In genomic region chr15:98886667-98887387, GRCm38 (mm10) we compare ENCODE assay signal across 21 mouse cellular contexts. TPM values are rescaled to one million over a fixed set of nuclear protein-coding genes. Genes with fewer than 3 reads are reported as not detected.
DNase-seq lines count a peak whose midpoint lies in the region; ATAC-seq and TF ChIP-seq lines count a peak whose summit lies in the region.
"Had no signal": no experiment of that assay in that cellular context is flagged by ENCODE, and none has a peak within 500 bp of the region (broad histone marks: within the 10 kb centered on the region; RNA-seq: fewer than 3 reads in every experiment).

No protein-coding gene starts in this region.

- TF ChIP-seq CTCF in kidney, adult 2 months (conservative IDR thresholded peaks at IDR 0.05; ENCODE audit: insufficient read depth, insufficient read length, low read depth, low read length): no peak

- no peak overlapping the region for H3K9ac ChIP-seq in embryonic facial prominence, embryonic 12.5 days
- no peak overlapping the region for H3K9ac ChIP-seq in limb, embryonic 13.5 days
- H3K9ac ChIP-seq in limb, embryonic 15.5 days: no peak overlapping the region
- no peak overlapping the region for H3K9ac ChIP-seq in kidney, embryonic 14.5 days (ENCODE audit: low read depth, low read length)
- H3K9ac ChIP-seq: embryonic facial prominence, embryonic 13.5 days; forebrain, postnatal 0 days; heart, embryonic 13.5 days; hindbrain, embryonic 12.5 days; hindbrain, embryonic 15.5 days had no signal

- H3K4me1 ChIP-seq in embryonic facial prominence, embryonic 12.5 days: peaks cover 5% of the 10 kb centered on the region; the same call in 1 of the 2 replicates
- H3K4me1 ChIP-seq in embryonic facial prominence, embryonic 10.5 days: peaks cover 12% of the 10 kb centered on the region
- peaks cover 3% of the 10 kb centered on the region; the same call in 1 of the 2 replicates for H3K4me1 ChIP-seq in limb, embryonic 13.5 days
- peaks cover 15% of the 10 kb centered on the region for H3K4me1 ChIP-seq in limb, embryonic 10.5 days
- H3K4me1 ChIP-seq in limb, embryonic 15.5 days: peaks cover 4% of the 10 kb centered on the region
- H3K4me1 ChIP-seq in kidney, adult 2 months (ENCODE audit: control insufficient read depth, insufficient read depth, low read length): no peaks in the 10 kb centered on the region; the same call in 1 of the 2 replicates
- peaks cover under 1% of the 10 kb centered on the region; the same call in 1 of the 2 replicates for H3K4me1 ChIP-seq in kidney, embryonic 14.5 days (ENCODE audit: control insufficient read depth, insufficient read depth, low read length)

- no peak for TF ChIP-seq POLR2A in kidney, adult 2 months (IDR thresholded peaks at IDR 0.05; ENCODE audit: low read depth, low read length)

- ATAC-seq in embryonic facial prominence, embryonic 12.5 days (ENCODE audit: insufficient number of reproducible peaks, insufficient read depth, low FRiP score, low TSS enrichment): no peak
- ATAC-seq in limb, embryonic 13.5 days (ENCODE audit: low FRiP score, low read depth): peak; percentile 64; the same call in 1 of the 2 replicates
- no peak for ATAC-seq in limb, embryonic 15.5 days (ENCODE audit: insufficient number of reproducible peaks, low FRiP score, low TSS enrichment, low read depth)
- no peak for ATAC-seq in kidney, embryonic 14.5 days (ENCODE audit: low FRiP score, low TSS enrichment)
- ATAC-seq: forebrain, embryonic 14.5 days; forebrain, postnatal 0 days had no signal

- peak overlapping the region; percentile 43; the same call in 1 of the 2 replicates for H3K27ac ChIP-seq in embryonic facial prominence, embryonic 12.5 days
- H3K27ac ChIP-seq in embryonic facial prominence, embryonic 10.5 days (replicated peaks): no peak overlapping the region
- peak overlapping the region; percentile 52; the same call in 1 of the 2 replicates for H3K27ac ChIP-seq in limb, embryonic 13.5 days
- H3K27ac ChIP-seq in limb, embryonic 10.5 days: no peak overlapping the region
- H3K27ac ChIP-seq in limb, embryonic 15.5 days: 0 out of 2 replicates have a peak overlapping the region, but pooled peaks have one; percentile 38
- no peak overlapping the region for H3K27ac ChIP-seq in kidney, adult 2 months (ENCODE audit: insufficient read depth, low read depth, low read length)
- no peak overlapping the region for H3K27ac ChIP-seq in kidney, embryonic 14.5 days (ENCODE audit: low read depth, low read length)
- H3K27ac ChIP-seq: embryonic facial prominence, embryonic 13.5 days; heart, adult 2 months; heart, embryonic 10.5 days; heart, embryonic 13.5 days; hindbrain, embryonic 12.5 days; hindbrain, embryonic 15.5 days had no signal

- 58% methylated on average over 8 of the region's 8 CpGs for WGBS in embryonic facial prominence, embryonic 12.5 days
- 69% methylated on average over 8 of the region's 8 CpGs for WGBS in embryonic facial prominence, embryonic 10.5 days
- WGBS in limb, embryonic 13.5 days: 68% methylated on average over 8 of the region's 8 CpGs
- 72% methylated on average over 8 of the region's 8 CpGs for WGBS in limb, embryonic 10.5 days
- 58% methylated on average over 8 of the region's 8 CpGs for WGBS in limb, embryonic 15.5 days
- WGBS in kidney, adult 2 months: 74% methylated on average over 8 of the region's 8 CpGs
- 69% methylated on average over 8 of the region's 8 CpGs for WGBS in kidney, embryonic 14.5 days

- no peaks in the 10 kb centered on the region for H3K36me3 ChIP-seq in embryonic facial prominence, embryonic 12.5 days
- H3K36me3 ChIP-seq in embryonic facial prominence, embryonic 10.5 days (replicated peaks): no peaks in the 10 kb centered on the region
- H3K36me3 ChIP-seq in limb, embryonic 13.5 days: no peaks in the 10 kb centered on the region
- H3K36me3 ChIP-seq in limb, embryonic 10.5 days: no peaks in the 10 kb centered on the region
- H3K36me3 ChIP-seq in limb, embryonic 15.5 days: no peaks in the 10 kb centered on the region
- no peaks in the 10 kb centered on the region for H3K36me3 ChIP-seq in kidney, adult 2 months (ENCODE audit: control insufficient read depth, insufficient read depth, low read length)
- H3K36me3 ChIP-seq in kidney, embryonic 14.5 days (ENCODE audit: control insufficient read depth, insufficient read depth, low read length): no peaks in the 10 kb centered on the region
- H3K36me3 ChIP-seq: embryonic facial prominence, embryonic 13.5 days; heart, embryonic 10.5 days; heart, embryonic 13.5 days; hindbrain, embryonic 12.5 days; hindbrain, embryonic 15.5 days had no signal

- no peaks in the 10 kb centered on the region for H3K9me3 ChIP-seq in embryonic facial prominence, embryonic 12.5 days
- H3K9me3 ChIP-seq in embryonic facial prominence, embryonic 10.5 days: no peaks in the 10 kb centered on the region
- no peaks in the 10 kb centered on the region for H3K9me3 ChIP-seq in limb, embryonic 13.5 days
- H3K9me3 ChIP-seq in limb, embryonic 10.5 days (replicated peaks): no peaks in the 10 kb centered on the region
- H3K9me3 ChIP-seq in limb, embryonic 15.5 days: no peaks in the 10 kb centered on the region
- no peaks in the 10 kb centered on the region for H3K9me3 ChIP-seq in kidney, embryonic 14.5 days (ENCODE audit: control insufficient read depth, low read length)
- H3K9me3 ChIP-seq: embryonic facial prominence, embryonic 13.5 days; heart, embryonic 10.5 days; heart, embryonic 13.5 days; hindbrain, embryonic 12.5 days; hindbrain, embryonic 15.5 days had no signal

- no peak for DNase-seq in embryonic facial prominence, embryonic 10.5 days (ENCODE audit: low spot score)
- no peak for DNase-seq in limb, embryonic 10.5 days (ENCODE audit: low spot score)
- no peak for DNase-seq in kidney, adult 2 months
- DNase-seq: adrenal gland, postnatal 10 days; adrenal gland, postnatal 36 days; cerebellum, adult 18-20 months; cerebellum, adult 9-10 months; forebrain, postnatal 0 days; gastrocnemius, postnatal 10 days; gastrocnemius, postnatal 36 days; heart, adult 2 months had no signal

- H3K4me3 ChIP-seq in embryonic facial prominence, embryonic 12.5 days: no peak overlapping the region
- no peak overlapping the region for H3K4me3 ChIP-seq in embryonic facial prominence, embryonic 10.5 days
- H3K4me3 ChIP-seq in limb, embryonic 13.5 days: no peak overlapping the region
- H3K4me3 ChIP-seq in limb, embryonic 10.5 days: no peak overlapping the region
- H3K4me3 ChIP-seq in limb, embryonic 15.5 days: no peak overlapping the region
- no peak overlapping the region for H3K4me3 ChIP-seq in kidney, adult 2 months (ENCODE audit: insufficient read depth, low read depth, low read length)
- H3K4me3 ChIP-seq in kidney, embryonic 14.5 days (ENCODE audit: low read length): no peak overlapping the region
- H3K4me3 ChIP-seq: embryonic facial prominence, embryonic 13.5 days; heart, adult 2 months; heart, embryonic 10.5 days; heart, embryonic 13.5 days; hindbrain, embryonic 12.5 days; hindbrain, embryonic 15.5 days had no signal

- peaks cover 10% of the 10 kb centered on the region for H3K27me3 ChIP-seq in embryonic facial prominence, embryonic 12.5 days
- peaks cover 20% of the 10 kb centered on the region for H3K27me3 ChIP-seq in embryonic facial prominence, embryonic 10.5 days (replicated peaks; ENCODE audit: low read depth, poor library complexity, severe bottlenecking)
- peaks cover 18% of the 10 kb centered on the region for H3K27me3 ChIP-seq in limb, embryonic 13.5 days
- H3K27me3 ChIP-seq in limb, embryonic 10.5 days (ENCODE audit: low read depth, poor library complexity, severe bottlenecking): peaks cover 14% of the 10 kb centered on the region
- H3K27me3 ChIP-seq in limb, embryonic 15.5 days: peaks cover 8% of the 10 kb centered on the region
- H3K27me3 ChIP-seq in kidney, adult 2 months (replicated peaks; ENCODE audit: control insufficient read depth, insufficient read depth, low read length): no peaks in the 10 kb centered on the region
- H3K27me3 ChIP-seq in kidney, embryonic 14.5 days (ENCODE audit: control insufficient read depth, insufficient read depth, low read length): no peaks in the 10 kb centered on the region

- no peak overlapping the region for H3K4me2 ChIP-seq in embryonic facial prominence, embryonic 12.5 days (replicated peaks)
- no peak overlapping the region for H3K4me2 ChIP-seq in limb, embryonic 13.5 days (replicated peaks)
- H3K4me2 ChIP-seq in limb, embryonic 15.5 days: no peak overlapping the region
- H3K4me2 ChIP-seq in kidney, embryonic 14.5 days (replicated peaks; ENCODE audit: low read depth, low read length): no peak overlapping the region
- H3K4me2 ChIP-seq: embryonic facial prominence, embryonic 13.5 days; heart, embryonic 13.5 days; hindbrain, embryonic 12.5 days; hindbrain, embryonic 15.5 days had no signal

RNA-seq across cellular contexts. Expression of gene Rhebl1, which starts 7.5 kb away (rescaled TPM):
- polyA plus RNA-seq in embryonic facial prominence, embryonic 12.5 days (2016; fragmentation: Nextera tagmentation; extraction: Ambion mirVana): 19.3 and 20.7 TPM in 2 replicates
- polyA plus RNA-seq in embryonic facial prominence, embryonic 10.5 days (2016; fragmentation: Nextera tagmentation; extraction: Ambion mirVana): 29.2 and 29.5 TPM in 2 replicates
- 18.4 and 20.1 TPM in 2 replicates for polyA plus RNA-seq in limb, embryonic 13.5 days (2015; fragmentation: Nextera tagmentation; extraction: Ambion mirVana)
- polyA plus RNA-seq in limb, embryonic 10.5 days (2016; fragmentation: Nextera tagmentation; extraction: Ambion mirVana): 27.9 and 34.3 TPM in 2 replicates
- 14.1 and 14.2 TPM in 2 replicates for polyA plus RNA-seq in limb, embryonic 15.5 days (2015; fragmentation: Nextera tagmentation; extraction: Ambion mirVana)
- polyA plus RNA-seq in kidney, adult 2 months (2012; rRNA removed): 6.4 and 7.1 TPM in 2 replicates
- 14.4 and 22.4 TPM in 2 replicates for polyA plus RNA-seq in kidney, embryonic 14.5 days (2014; fragmentation: Nextera tagmentation; extraction: Ambion mirVana)

RNA-seq across cellular contexts. Expression of gene Dhh, which starts 11.5 kb away (rescaled TPM):
- 0.67 and 1.2 TPM in 2 replicates for polyA plus RNA-seq in embryonic facial prominence, embryonic 12.5 days (2016; fragmentation: Nextera tagmentation; extraction: Ambion mirVana)
- 0.31 and 0.34 TPM in 2 replicates for polyA plus RNA-seq in embryonic facial prominence, embryonic 10.5 days (2016; fragmentation: Nextera tagmentation; extraction: Ambion mirVana)
- polyA plus RNA-seq in limb, embryonic 13.5 days (2015; fragmentation: Nextera tagmentation; extraction: Ambion mirVana): 0.59 and 0.80 TPM in 2 replicates
- polyA plus RNA-seq in limb, embryonic 10.5 days (2016; fragmentation: Nextera tagmentation; extraction: Ambion mirVana): 0.40 and 0.46 TPM in 2 replicates
- polyA plus RNA-seq in limb, embryonic 15.5 days (2015; fragmentation: Nextera tagmentation; extraction: Ambion mirVana): 1.8 and 2.7 TPM in 2 replicates
- 1.2 and 1.5 TPM in 2 replicates for polyA plus RNA-seq in kidney, adult 2 months (2012; rRNA removed)
- polyA plus RNA-seq in kidney, embryonic 14.5 days (2014; fragmentation: Nextera tagmentation; extraction: Ambion mirVana): 0.54 and 0.84 TPM in 2 replicates

RNA-seq across cellular contexts. Expression of gene Kmt2d, which starts 15.8 kb away (rescaled TPM):
- 12.9 and 14.2 TPM in 2 replicates for polyA plus RNA-seq in embryonic facial prominence, embryonic 12.5 days (2016; fragmentation: Nextera tagmentation; extraction: Ambion mirVana)
- polyA plus RNA-seq in embryonic facial prominence, embryonic 10.5 days (2016; fragmentation: Nextera tagmentation; extraction: Ambion mirVana): 12.1 and 12.7 TPM in 2 replicates
- polyA plus RNA-seq in limb, embryonic 13.5 days (2015; fragmentation: Nextera tagmentation; extraction: Ambion mirVana): 14.7 and 14.9 TPM in 2 replicates
- polyA plus RNA-seq in limb, embryonic 10.5 days (2016; fragmentation: Nextera tagmentation; extraction: Ambion mirVana): 12.6 and 13.6 TPM in 2 replicates
- 11.8 and 13.7 TPM in 2 replicates for polyA plus RNA-seq in limb, embryonic 15.5 days (2015; fragmentation: Nextera tagmentation; extraction: Ambion mirVana)
- 18.8 and 20.8 TPM in 2 replicates for polyA plus RNA-seq in kidney, adult 2 months (2012; rRNA removed)
- 17.5 and 21.4 TPM in 2 replicates for polyA plus RNA-seq in kidney, embryonic 14.5 days (2014; fragmentation: Nextera tagmentation; extraction: Ambion mirVana)

RNA-seq across cellular contexts. Expression of gene Lmbr1l, which starts 31.2 kb away (rescaled TPM):
- polyA plus RNA-seq in embryonic facial prominence, embryonic 12.5 days (2016; fragmentation: Nextera tagmentation; extraction: Ambion mirVana): 21.5 and 26.4 TPM in 2 replicates
- polyA plus RNA-seq in embryonic facial prominence, embryonic 10.5 days (2016; fragmentation: Nextera tagmentation; extraction: Ambion mirVana): 23.4 and 26.9 TPM in 2 replicates
- 22.5 and 26.1 TPM in 2 replicates for polyA plus RNA-seq in limb, embryonic 13.5 days (2015; fragmentation: Nextera tagmentation; extraction: Ambion mirVana)
- 23.9 and 28.3 TPM in 2 replicates for polyA plus RNA-seq in limb, embryonic 10.5 days (2016; fragmentation: Nextera tagmentation; extraction: Ambion mirVana)
- polyA plus RNA-seq in limb, embryonic 15.5 days (2015; fragmentation: Nextera tagmentation; extraction: Ambion mirVana): 19.7 and 21.8 TPM in 2 replicates
- 36.1 and 50.2 TPM in 2 replicates for polyA plus RNA-seq in kidney, adult 2 months (2012; rRNA removed)
- polyA plus RNA-seq in kidney, embryonic 14.5 days (2014; fragmentation: Nextera tagmentation; extraction: Ambion mirVana): 5.5 and 8.6 TPM in 2 replicates

RNA-seq across cellular contexts. Expression of gene Tuba1b, which starts 47.5 kb away (rescaled TPM):
- polyA plus RNA-seq in embryonic facial prominence, embryonic 12.5 days (2016; fragmentation: Nextera tagmentation; extraction: Ambion mirVana): 1,598 and 1,609 TPM in 2 replicates
- polyA plus RNA-seq in embryonic facial prominence, embryonic 10.5 days (2016; fragmentation: Nextera tagmentation; extraction: Ambion mirVana): 2,343 and 2,408 TPM in 2 replicates
- polyA plus RNA-seq in limb, embryonic 13.5 days (2015; fragmentation: Nextera tagmentation; extraction: Ambion mirVana): 1,632 and 1,683 TPM in 2 replicates
- 2,301 and 2,452 TPM in 2 replicates for polyA plus RNA-seq in limb, embryonic 10.5 days (2016; fragmentation: Nextera tagmentation; extraction: Ambion mirVana)
- 1,374 and 1,490 TPM in 2 replicates for polyA plus RNA-seq in limb, embryonic 15.5 days (2015; fragmentation: Nextera tagmentation; extraction: Ambion mirVana)
- 488 and 540 TPM in 2 replicates for polyA plus RNA-seq in kidney, adult 2 months (2012; rRNA removed)
- polyA plus RNA-seq in kidney, embryonic 14.5 days (2014; fragmentation: Nextera tagmentation; extraction: Ambion mirVana): 1,971 and 2,088 TPM in 2 replicates

Comparison
In these comparisons a context has a peak if more than half of its experiments do, and no peak if none do; other contexts are left out.
1. H3K27ac ChIP-seq: peak in embryonic facial prominence, embryonic 12.5 days (single experiment), limb, embryonic 13.5 days (single experiment) and limb, embryonic 15.5 days (single experiment); none in embryonic facial prominence, embryonic 10.5 days (single experiment), limb, embryonic 10.5 days (single experiment), kidney, adult 2 months (single experiment) and kidney, embryonic 14.5 days (single experiment).